Mouse (Mus musculus) effector memory CD4-positive, alpha-beta T cell, adult 5 months (primary cell): ENCODE results near the gene Glt28d2. TPM values are rescaled to one million over a fixed set of nuclear protein-coding genes. Genes with fewer than 3 reads are reported as not detected.

Experiments
- polyA plus RNA-seq: library from polyadenylated mRNA; unstranded; fragments of 100-300 nt; shearing (Covaris generic); gene quantifications from one replicate; pipeline ENCODE4 v1.2.1, GENCODE M21; 2017

Gene Glt28d2
- polyA plus RNA-seq, result 0.54 TPM

GRCm38 (mm10) chr3:85887239-85887827 is at the start of gene Glt28d2, which contains the start of gene Gm37240:
Gene Glt28d2, minus strand, starts transcription at chr3:85887516.
Gene Gm37240, minus strand, starts transcription at chr3:85887518.

Other genes with a start within 250 kb of the Glt28d2 start
- gene Fam160a1, start 70.2 kb downstream of the Glt28d2 start, polyA plus RNA-seq, result 0.34 TPM
- gene Gm37240, start within 50 bp of the Glt28d2 start, polyA plus RNA-seq, result 0.74 TPM
- 3.7 TPM for gene Sh3d19, start 83.6 kb upstream of the Glt28d2 start, polyA plus RNA-seq
- gene Prss48, start 115.0 kb upstream of the Glt28d2 start, polyA plus RNA-seq, result not detected